Mouse (Mus musculus) spleen, postnatal 36 days (tissue): Measurements from ENCODE around the gene Ap3m1.
"Not testable (repeated sequence)": the region's sequence is repeated elsewhere in the genome, so short reads cannot be mapped to it uniquely, and the experiment has no call there.

ENCODE experiments used
- DNase-seq, 2 experiments: peaks; one replicate each; pipeline ENCODE4 v3.0.0; 2022; ENCODE audit warnings: low spot score in 2 of 2, mixed read lengths in 1 of 2

Gene Ap3m1

DNA sequence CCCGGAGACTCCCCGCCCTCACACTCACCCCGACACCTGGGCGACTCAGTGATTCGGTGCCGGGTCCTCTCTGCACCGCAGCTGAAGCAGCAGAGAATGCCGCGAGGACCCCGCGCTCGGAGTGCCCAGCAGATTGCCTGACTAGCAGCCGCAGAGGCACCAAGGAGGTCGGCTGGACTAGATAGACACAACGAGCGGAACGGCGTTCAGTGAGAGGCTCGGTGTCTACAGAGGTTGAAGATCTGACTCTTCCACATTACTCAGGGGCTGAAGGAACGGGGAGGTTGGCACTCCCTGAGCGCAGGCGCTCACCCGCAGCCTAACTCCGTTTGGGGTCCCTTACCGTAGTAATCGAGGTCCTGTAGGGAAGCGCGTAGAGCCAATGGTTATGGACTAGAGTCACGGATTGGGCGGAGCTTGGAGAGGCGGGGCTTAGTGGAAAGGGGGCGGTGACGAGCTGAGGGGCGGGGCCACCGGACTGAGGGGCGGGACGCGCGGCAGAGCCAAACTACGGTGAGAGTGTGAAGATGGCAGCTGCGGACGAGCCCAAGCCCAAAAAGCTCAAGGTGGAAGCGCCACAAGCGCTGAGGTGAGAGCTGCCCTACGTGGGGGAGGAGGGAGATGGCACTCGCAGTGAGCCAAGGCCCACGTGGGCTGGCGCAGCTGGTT lies at the start of gene Ap3m1, which contains the start of gene Adk:
Gene Ap3m1 (minus strand): TSS at position 397 of the 669 bp plus-strand sequence.
Gene Adk (plus strand): TSS at position 463 of the 669 bp plus-strand sequence.
- peak; percentile 90 to 93 for DNase-seq

DNA sequence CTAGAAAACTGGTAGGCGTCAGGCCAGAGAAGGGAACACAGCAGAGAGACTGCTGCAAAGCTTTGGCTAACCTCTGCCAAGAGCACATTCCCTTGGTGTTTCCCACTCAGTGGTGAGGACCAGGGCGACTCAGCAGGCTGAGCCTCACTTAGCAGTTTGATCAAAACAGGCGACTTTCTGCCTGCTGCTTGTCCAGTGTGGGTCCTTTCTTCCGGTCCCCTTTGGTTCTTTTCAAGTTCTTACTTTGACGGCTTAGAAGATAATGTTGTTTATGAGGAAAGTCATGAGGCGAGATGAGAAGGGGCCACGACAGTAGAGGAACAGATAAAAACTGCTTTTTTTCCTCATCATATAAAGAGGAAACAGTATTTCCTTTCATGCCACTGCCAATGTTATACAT lies 49.3 kb upstream of the Ap3m1 start:
- DNase-seq: no peak

DNA sequence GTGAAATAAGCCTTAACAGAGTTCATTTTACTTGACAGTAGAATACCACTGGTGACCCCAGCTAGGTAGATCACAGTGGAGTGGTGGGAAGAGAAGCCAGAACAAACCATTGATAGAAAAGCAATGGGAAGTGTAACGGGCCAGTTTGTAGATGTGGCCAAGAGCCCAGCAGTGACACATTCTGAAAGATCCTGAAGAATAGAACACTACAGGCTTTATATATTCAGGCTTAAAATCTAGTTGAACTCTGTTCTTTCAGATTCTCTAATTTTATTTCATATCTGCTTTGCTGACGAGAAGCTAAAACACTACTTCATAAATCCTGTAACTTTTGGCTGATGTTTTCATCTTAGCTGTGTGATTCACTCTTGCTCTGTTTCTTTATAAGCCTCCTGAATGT lies 48.6 kb upstream of the Ap3m1 start:
- no peak for DNase-seq

DNA sequence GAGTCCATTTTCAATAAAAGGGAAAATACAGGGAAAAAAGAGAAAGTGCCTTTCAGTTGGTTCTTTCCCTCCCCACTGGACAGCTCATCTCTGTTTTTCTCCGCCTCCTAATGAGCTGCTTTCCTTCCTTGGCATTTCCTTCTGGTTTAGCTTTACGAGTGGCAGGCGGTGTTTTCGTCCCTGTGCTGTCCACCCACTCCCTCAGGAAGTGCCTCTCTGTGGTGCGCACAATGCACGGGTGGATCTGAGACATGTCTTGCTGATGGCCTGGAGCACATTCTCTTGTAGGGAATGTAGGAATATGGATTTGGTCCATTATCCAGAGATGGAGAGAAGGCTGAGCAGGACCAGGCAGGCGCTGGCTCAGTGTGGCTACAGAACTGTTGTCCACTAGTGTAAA lies 47.1 kb upstream of the Ap3m1 start:
- no peak for DNase-seq

DNA sequence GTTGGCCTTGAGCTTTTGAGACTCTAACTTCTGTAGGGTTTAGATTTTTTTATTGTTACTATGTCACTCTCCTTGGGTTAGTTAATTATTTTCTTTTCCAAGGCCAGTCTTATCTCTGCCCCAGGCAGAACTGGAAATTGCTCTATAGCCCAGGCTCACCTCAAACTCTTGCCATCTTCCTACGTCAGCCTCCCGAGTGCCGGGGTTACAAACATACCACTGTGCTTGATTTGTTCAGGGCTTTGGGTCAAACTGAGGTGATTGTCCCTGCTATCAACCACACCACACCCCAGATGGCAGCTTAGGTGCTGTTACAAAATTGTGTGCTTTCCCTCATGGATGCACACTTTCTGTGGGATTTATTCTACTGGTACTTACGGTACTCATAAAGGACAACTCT lies 44.4 kb upstream of the Ap3m1 start:
- no peak for DNase-seq

DNA sequence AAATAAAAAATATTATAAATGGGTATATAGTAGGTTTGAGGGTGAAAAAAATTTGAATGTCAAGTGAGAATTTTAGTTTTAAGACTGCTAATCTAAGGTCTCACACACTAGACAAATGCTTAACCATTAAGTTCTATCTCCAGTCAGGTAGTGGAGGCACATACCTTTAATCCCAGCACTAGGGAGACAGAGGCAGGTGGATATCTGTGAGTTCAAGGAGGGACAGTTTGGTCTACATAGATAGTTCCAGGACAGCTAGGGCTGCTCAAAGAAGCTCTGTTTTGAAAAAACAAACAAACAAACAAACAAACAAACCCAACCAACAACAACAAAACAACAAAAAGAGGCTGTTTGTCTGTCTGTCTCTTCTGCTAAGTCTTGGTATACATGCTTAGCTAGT lies 44.0 kb upstream of the Ap3m1 start:
- DNase-seq: no peak

DNA sequence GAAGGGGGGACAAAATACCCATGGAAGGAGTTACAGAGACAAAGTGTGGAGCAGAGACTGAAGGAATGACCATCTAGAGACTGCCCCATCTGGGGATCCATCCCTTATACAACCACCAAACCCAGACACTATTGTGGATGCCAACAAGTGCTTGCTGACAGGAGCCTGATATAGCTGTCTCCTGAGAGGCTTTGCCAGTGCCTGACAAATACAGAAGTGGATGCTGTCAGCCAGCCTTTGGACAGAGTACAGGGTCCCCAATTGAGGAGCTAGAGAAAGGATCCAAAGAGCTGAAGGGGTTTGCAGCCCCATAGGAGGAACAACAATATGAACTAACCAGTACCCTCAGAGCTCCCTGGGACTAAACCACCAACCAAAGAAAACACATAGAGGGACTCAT lies 41.9 kb upstream of the Ap3m1 start:
- not testable (repeated sequence) for DNase-seq

DNA sequence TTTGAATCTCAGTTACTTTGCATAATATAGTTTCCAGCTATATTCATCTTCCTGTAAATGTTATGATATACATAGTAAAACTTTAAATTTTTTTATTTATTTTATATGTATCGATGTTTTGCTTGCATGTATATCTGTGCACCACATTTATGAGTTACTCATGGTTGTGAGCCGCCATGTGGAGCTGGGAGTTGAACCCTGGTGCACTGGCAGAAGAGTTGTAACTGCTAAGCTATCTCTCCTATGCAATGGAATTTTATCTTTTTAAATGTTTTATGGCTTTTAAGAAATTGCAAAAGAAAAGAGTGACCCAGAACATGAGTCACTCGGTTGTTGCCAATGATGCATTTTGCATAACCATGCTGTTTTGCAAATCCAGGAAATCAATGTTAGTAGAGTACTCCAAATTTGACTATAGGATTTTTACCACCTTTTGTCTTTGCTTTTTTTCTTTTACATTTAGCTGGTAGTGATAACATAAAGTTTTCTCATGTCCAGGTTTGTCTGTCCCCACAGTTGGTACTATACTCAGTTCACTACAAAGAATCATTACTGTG lies 38.7 kb upstream of the Ap3m1 start:
- no peak for DNase-seq

DNA sequence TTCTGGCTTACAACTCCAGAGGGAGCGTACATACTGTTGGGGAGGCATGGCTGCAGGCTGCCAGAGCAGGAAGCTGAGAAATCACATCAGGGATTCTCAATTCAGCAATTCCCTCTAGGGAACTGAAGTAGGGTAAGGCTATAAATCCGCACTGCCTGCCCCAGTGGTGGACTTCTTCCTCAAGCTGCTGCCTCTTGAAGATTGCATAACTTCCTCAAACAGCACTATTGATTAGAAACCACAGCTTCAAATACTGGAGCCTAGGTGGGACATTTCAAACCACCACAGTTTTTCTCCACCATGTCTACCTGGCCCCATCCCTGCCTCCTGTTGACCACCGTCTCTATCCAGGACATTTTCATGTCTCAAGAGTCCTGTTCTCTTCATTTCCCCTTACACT lies 38.1 kb upstream of the Ap3m1 start:
- DNase-seq: no peak

DNA sequence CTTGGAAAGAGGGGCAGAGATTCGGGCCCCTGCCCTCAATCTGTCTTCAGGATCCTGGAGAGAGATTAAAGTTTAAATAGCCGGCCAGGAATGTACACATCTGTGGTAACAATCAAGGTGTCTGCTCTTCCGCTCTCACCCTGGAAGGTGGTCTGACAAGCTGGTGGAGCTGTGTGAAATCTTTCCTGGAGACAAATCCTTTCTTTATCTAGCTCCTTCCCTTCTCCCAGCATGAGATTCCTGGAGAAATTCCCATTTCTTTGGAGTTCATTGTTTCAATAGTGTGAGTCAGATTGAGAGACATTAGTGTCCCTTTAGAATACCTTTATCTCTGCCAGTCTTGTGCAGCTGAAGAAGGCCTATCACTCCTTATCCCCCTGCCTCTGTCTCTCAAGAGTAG lies 36.4 kb upstream of the Ap3m1 start:
- no peak for DNase-seq

DNA sequence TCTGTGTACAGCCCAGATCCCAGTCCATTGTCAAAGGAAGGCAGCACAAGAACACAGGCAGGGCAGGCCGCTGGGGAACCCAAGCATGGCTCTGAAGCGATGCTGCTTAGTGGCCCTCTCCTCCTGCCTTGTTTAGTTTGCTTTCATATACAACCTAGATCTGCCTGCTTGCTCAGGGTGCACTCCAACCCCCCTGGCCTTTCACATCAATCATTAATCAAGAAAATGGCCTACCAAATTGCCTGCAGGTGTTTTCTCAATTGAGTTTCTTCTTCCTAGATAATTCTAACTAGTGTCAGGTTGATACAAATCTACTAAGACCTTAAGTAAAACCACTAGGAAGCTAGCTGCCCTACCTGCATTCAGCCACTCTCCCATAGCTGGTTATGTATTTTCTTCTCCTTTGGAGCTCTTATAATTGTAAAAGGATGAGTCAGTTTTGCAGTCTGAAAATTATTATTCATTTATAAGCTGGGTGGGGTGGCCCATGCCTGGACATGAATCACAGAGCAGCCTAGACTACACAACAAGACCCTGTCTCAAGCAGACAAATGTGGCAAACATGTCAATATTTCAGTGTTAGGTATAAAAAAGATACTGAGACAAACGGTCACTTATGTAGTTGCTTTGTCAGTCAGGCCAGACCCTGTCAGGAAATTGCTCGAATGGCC lies 35.2 kb upstream of the Ap3m1 start:
- no peak for DNase-seq

DNA sequence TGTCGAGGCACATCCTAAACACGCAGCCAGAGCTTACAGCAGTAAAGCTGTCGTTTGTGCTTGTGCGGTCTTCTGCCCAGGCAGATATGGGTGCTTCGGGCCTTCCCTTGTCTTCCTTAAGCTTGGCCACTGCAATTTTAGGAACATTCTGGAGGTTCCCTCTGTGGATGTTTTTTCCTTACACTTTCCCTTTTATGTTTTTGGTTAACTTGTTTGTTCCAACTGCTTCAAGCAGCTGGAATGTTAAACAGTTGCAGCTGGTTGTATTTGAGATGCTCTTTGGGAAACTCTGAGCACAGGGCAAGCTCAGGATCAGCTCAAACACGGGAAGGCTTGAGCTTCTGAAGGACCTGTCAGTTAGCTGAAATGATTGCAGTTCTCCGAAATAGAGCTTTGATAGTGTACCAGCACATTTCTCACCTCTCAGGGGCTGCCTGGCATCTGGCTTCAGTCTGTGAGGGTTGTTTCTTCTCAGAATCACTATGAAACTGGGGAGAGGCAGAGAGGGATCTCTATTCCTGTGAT lies 34.6 kb upstream of the Ap3m1 start:
- DNase-seq: no peak

DNA sequence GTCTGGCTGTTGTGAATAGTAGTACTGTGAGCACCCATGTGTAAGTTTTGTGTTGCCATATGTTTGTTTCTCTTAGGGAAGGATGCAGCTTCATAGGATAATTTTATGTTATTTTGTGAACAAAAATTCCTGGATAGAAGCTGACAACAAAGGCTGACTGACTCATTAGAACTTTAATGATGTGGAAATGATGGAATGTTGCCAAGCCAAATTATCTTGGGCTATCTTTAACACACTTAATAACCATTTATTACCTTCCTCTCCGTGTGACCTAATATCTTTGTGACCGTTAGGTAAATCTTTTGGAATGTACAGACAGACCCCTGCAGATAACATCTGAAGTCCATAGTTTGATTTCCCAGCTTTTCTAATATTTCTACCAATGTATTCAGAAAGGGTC lies 33.8 kb upstream of the Ap3m1 start:
- no peak for DNase-seq

DNA sequence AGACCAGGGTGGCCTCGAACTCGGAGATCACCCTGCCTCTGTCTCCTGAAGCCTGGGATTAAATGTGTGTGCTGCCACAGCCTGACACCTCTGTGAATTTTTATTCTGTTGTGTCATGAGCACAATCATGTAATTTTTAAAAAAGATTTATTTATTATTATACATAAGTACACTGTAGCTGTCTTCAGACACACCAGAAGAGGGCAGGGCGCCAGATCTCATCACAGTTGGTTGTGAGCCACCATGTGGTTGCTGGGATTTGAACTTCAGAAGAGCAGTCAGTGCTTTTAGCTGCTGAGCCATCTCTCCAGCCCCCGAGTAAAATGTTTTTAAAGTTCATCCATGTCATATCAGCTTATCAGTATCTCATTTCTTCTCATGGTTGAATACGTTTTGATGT lies 33.4 kb upstream of the Ap3m1 start:
- DNase-seq: no peak

DNA sequence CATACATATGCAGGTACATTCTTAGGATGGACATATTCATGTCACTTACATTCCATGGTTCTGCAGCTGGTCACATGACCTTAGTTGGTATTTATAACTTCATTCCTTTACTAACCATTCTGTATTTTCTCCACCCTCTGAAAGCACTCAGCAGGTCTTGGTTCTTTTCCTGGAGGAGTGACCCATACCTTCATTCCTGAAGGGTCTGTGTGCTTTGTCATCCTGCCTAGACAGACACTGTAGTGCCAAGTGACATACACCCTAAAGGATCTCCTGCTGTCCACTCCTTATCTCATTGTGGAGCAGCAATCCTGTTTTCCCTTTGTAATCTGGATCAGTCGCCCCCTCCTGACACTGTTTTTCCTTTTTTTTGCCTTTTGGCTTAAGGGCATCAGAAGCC lies 30.5 kb upstream of the Ap3m1 start:
- no peak for DNase-seq

DNA sequence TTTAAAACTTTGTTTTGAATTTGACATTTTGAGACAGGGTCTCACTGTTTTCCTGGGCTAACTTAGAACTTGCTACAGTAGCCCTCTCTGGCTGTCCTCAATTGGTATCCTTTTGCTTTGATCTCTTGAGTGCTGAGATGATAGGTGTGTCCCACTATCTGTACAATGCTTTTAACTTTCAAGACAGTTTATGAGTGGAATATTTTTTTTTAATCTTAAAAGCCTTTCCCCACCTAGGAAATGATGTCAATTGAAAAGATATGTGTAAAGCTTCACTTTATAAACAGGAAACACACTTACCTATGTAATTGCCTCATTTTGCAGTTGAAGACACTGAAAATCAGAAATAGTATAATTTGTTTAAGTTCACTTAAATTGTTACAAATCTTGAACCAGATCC lies 26.2 kb upstream of the Ap3m1 start:
- no peak for DNase-seq

DNA sequence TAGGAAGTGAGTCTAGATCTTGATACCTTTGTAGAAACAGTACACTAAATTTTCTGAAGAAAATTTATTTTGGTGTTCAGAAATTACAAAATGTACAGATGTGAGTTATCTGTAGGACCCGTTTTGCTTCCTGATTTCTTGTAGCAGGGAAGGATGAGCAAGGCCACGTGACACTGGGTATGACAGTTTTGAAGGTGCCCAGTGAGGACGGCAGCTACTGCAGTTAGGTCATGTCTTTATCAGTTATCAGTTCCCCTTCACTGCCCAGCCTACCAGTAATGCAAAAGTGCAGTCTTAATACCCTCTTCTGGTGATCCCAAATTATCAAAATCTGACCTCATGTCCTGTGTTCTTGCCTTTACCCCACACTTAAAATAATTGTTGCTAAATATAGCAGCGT lies 25.6 kb upstream of the Ap3m1 start:
- no peak for DNase-seq

DNA sequence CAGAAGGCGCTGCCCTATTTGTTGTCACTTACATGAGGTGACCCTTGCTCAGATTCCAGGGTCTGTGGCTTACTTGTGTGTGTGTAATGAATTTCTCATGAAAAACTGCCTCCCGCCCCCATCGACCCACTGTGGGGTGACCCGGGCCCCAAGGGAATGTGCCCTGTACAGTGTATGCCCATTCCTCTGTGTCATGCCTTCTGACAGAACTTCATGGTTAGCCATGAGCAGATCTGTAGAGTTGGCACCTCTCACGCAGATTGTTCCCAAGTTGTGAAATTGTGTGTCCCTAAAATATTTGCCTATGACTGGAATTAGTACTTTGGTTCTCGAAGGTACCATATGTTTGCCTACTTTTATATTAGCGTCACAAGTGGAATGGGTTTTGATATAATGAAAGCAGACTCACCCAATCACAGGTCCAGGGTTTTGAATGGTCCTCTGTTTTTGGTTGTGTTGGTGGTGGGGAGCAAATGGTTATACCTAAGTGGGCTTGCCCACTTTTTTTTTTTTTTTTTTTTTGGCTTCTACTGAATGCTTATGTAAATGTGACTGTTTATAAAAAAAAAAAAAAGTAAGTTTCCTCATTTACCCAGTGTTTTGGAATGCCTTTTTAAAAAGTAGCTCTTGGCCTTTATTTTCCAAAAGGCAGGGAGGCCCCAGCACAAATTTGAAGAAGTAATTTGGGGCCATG lies 24.3 kb upstream of the Ap3m1 start:
- DNase-seq: peak in 1 of 2 experiments; percentile 12

DNA sequence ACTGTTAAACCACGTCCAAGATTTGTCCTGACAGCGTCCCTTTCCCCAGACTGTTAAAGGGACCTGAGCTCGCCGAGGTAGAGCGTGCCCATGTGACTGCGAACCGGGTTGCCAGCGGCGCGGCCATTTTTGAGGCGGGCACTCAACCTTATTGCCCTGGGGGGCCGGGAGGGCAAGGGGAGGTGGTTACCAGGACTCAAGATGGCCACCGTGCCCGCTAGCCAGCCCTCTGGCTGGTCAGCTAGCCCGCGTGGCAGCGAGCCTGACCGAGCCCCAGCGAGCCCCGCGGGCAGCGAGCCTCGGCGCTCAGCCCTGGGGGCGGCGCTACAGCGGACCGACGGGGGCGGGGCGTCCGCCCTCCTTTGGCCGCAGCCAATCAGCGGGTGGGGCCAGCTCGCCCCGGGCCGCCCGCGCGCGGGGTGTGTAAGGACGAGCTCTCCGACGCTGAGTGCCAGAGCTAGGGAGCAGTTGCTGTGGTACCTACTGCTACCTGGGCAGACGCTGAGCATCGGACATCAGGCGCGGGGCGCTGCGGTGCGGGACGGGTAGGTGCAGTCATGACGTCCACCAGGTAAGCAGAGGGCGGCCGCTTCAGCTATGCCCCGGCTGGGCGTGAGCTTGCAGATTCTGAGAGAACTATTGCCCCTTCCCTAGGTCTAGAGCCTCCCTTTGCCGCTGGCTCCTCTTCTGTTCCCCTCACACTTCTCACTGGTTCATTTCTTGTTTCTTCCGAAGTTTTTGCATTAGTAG lies 23.6 kb upstream of the Ap3m1 start:
- peak; percentile 86 to 88 for DNase-seq

DNA sequence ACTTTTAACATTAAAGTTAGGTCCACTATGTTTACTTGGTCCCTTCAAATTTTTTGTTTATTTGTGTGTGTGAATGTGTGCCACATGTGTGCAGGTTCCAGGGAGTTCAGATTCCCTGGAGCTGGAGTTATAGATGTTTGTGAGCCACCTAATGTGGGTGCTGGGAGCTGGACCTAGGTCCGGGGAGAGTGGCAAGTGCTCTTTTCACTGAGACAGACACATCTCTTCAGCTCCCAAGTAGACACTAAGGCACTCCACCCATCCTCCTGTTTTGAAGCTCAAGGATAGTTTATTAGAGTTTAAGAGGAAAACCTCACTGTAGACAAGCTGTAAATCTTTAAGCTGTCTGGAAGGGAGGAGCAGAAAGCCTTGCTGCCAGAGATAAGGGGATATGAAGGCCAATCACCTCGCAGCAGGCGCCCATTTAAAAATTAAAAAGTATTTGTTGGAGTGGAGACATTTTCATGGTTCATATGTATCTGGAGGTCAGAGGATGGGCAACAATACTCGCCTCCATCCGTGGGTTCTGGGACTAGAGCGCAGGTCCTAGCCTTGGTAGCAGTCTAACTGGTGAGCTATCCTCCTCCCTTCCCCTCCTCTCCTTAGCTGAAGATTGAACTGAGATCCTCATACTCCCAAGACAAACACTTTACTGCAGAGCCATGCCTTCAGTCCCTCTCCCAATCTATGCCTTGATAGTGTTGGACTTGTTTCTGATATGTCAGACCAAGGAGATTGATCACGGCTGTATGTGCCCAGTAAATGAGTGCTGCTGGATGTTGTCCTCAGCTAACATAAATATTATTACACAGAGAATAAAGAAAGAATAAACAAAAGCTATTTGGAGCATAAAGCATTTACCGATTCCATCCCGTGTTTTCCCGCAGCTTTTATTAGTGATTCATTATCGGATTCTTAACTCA lies 22.4 kb upstream of the Ap3m1 start:
- peak in 1 of 2 experiments; percentile 46 for DNase-seq

DNA sequence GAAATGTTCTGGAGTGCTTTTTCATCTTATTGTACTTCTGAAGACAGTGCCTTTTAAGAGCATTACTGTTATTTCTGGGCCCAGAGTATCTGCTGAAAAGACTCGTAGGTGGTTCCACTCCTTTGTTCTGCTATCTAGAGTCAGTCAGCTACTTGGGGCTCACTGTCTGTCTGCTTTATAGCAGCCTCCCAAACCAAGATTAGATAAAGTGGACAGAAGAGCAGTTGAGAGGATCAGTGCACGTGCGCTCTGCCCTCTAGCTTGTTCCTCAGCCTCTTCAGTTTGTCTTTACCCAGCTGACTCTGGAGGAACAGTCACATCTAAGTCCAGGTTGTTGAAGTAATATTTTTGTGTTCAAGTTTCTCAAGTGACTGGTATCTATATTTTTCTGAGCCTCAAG lies 21.7 kb upstream of the Ap3m1 start:
- DNase-seq: no peak
